Mouse (Mus musculus) limb, embryonic 11.5 days (tissue): ENCODE data around the gene Slc26a11. TPM values are rescaled to one million over a fixed set of nuclear protein-coding genes. Genes with fewer than 3 reads are reported as not detected.

Source experiments
- ATAC-seq: fragments of 200-750 bp; cut with Nextera tagmentation; 2 replicates; pipeline ENCODE4 v1.8.0; 2017; ENCODE audit warnings: low read depth; ENCODE audit not compliant: insufficient number of reproducible peaks, low FRiP score, low TSS enrichment
- DNase-seq: peaks from one replicate; pipeline ENCODE4 v3.0.0-alpha.2; 2015; ENCODE audit warnings: low spot score
- H3K27ac ChIP-seq: fragments of 300-500 bp; sonication (generic); replicated peaks from 2 replicates; pipeline ENCODE4 v1.5.1; 2014; ENCODE audit warnings: low read depth, mild to moderate bottlenecking, low read length
- H3K27me3 ChIP-seq: fragments of 300-500 bp; sonication (generic); 2 replicates; pipeline ENCODE4 v1.6.1; 2014; ENCODE audit warnings: mild to moderate bottlenecking, low read length, mixed read lengths; ENCODE audit not compliant: control insufficient read depth, insufficient read depth
- H3K36me3 ChIP-seq: fragments of 300-500 bp; sonication (generic); 2 replicates; pipeline ENCODE4 v1.6.1; 2014; ENCODE audit warnings: mild to moderate bottlenecking, low read length, moderate library complexity, mixed read lengths; ENCODE audit not compliant: control insufficient read depth, insufficient read depth
- H3K4me1 ChIP-seq: fragments of 300-500 bp; sonication (generic); 2 replicates; pipeline ENCODE4 v1.6.1; 2014; ENCODE audit warnings: low read length, mixed read lengths; ENCODE audit not compliant: control insufficient read depth, insufficient read depth
- H3K4me2 ChIP-seq: fragments of 300-500 bp; sonication (generic); 2 replicates; pipeline ENCODE4 v1.6.1; 2014; ENCODE audit warnings: low read depth, mild to moderate bottlenecking, moderate library complexity; ENCODE audit not compliant: severe bottlenecking
- H3K4me3 ChIP-seq: fragments of 300-500 bp; sonication (generic); 2 replicates; pipeline ENCODE4 v1.5.1; 2014; ENCODE audit warnings: low read depth, low read length
- H3K9ac ChIP-seq: fragments of 300-500 bp; sonication (generic); 2 replicates; pipeline ENCODE4 v1.6.1; 2014; ENCODE audit warnings: mild to moderate bottlenecking, low read length
- H3K9me3 ChIP-seq: fragments of 300-500 bp; sonication (generic); 2 replicates; pipeline ENCODE4 v1.6.1; 2016; ENCODE audit warnings: low read length; ENCODE audit not compliant: control insufficient read depth
- WGBS: fragments of 180-500 bp; shearing (Covaris S2); extraction: QIAGEN DNeasy Blood & Tissue Kit; methylation state at CpG from one replicate; pipeline ENCODE4 v1.1.7; 2014; 5-methylcytosine and 5-hydroxymethylcytosine counted together
- polyA plus RNA-seq: library from polyadenylated mRNA; unstranded; fragments of >200 nt; fragmentation: Nextera tagmentation; extraction: Ambion mirVana; gene quantifications from 2 replicates; pipeline ENCODE4 v1.2.1, GENCODE M21; 2014

The Slc26a11 gene
- polyA plus RNA-seq: 7.3 and 7.4 TPM in 2 replicates

GRCm38 (mm10) chr11:119355443-119356385 lies at the start of gene Slc26a11, which contains the start of gene Sgsh:
Slc26a11 (plus strand) TSS chr11:119355557.
Sgsh (minus strand) TSS chr11:119355536.
- Histone ChIP-seq H3K9ac (peak within 1 kb of the TSS; percentile 74), H3K4me2 (peak within 1 kb of the TSS; percentile 85), H3K4me3 (peak within 1 kb of the TSS; percentile 61), H3K27ac (no peak within 1 kb of the TSS), H3K36me3 (no peaks in the 10 kb centered on the region), H3K9me3 (no peaks in the 10 kb centered on the region), H3K27me3 (no peaks in the 10 kb centered on the region), H3K4me1 (peaks cover 10% of the 10 kb centered on the region)
- peak; percentile 90 for DNase-seq
- ATAC-seq: peak; percentile 80
- under 1% methylated on average over 40 of the region's 40 CpGs for WGBS

DNA sequence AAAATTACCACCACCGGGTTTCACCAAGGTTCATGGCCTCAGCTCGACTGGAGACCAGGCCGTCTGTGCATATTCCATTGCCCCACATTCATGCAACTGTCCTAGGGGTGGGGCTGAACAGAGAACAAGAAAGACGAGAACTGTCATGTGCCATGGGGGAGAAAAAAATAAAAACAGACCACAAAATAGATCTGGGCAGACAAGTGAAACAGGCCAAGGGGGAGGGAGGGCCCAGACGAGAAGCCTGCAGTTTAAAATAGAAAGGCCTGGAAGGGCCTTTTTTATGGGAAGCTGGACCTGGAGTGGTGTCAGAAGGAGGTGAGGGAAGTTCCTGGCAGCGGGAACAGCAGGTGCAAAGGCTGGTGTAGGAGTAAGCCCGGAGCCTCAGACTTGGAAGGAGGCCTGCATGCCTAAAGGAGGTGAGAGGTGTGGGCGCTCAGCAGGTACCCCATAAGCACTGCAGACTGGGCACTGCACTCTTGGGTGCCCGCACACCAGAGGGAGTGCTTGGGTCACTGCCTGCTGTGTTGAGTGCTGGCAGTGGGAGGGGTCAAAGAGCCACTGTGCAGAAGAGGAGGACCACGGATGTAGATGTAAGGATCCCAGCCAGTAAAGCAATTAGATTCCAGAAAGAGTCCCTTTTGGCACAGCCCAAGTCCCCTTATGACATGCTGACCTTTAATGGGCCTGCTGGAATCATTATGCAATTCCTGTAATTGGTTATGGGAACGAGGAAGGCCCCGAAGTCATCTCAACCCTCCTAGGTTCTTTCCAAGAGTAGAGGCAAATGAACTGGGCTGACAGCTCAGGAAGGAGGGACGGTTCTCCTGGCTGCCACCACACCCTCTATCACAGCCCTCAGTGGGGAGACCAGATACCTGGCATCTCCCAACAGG lies 48.3 kb upstream of the Slc26a11 start:
- Histone ChIP-seq H3K4me2 (no peak overlapping the region), H3K27ac (no peak overlapping the region), H3K27me3 (peaks cover 2% of the 10 kb centered on the region; the same call in 1 of the 2 replicates), H3K36me3 (no peaks in the 10 kb centered on the region), H3K9me3 (no peaks in the 10 kb centered on the region), H3K9ac (no peak overlapping the region), H3K4me1 (peaks cover 7% of the 10 kb centered on the region), H3K4me3 (no peak overlapping the region)
- DNase-seq: no peak
- ATAC-seq: no peak
- WGBS: 64% methylated on average over 13 of the region's 13 CpGs

DNA sequence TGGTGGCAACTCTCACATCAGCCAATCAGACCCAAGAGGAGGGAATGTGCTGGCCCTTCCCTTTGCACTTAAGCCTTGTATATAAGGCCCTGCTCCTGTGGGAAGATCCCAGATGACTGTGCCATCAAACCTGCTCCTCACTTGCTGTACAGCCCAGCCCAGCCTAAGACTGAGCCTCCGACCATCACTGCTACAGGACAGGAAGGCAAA lies 47.8 kb upstream of the Slc26a11 start, which contains the start of gene Card14:
TSS of gene Card14 (plus strand) at position 111 of the 210 bp plus-strand sequence.
- Histone ChIP-seq H3K27ac (no peak within 1 kb of the TSS), H3K4me3 (no peak within 1 kb of the TSS), H3K9ac (no peak within 1 kb of the TSS), H3K4me1 (peaks cover 7% of the 10 kb centered on the region), H3K9me3 (no peaks in the 10 kb centered on the region), H3K27me3 (peaks cover 2% of the 10 kb centered on the region; the same call in 1 of the 2 replicates), H3K4me2 (peak within 1 kb of the TSS; percentile 0; the same call in 1 of the 2 replicates), H3K36me3 (no peaks in the 10 kb centered on the region)
- WGBS: 38% methylated on average over 1 of the region's 1 CpGs
- no peak for ATAC-seq
- no peak for DNase-seq

DNA sequence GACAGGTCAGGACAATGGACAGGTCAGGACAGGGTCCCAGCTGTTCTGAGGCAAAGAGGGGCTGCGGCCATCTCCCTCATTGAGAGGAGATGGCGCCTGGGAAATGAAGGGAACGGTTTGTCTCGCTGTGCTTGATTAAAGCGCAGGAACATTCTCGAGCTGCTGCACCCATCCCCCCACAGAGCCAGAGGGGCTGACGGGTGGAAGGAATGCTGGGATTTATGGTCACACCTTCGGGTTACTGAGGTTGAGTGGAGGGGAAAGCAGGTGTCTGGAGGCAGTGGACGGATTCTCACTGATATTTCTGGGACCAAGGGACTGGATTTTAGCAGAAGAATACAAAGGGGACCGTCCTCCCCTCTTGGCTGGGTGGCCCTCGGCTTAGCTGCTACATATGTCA lies 47.4 kb upstream of the Slc26a11 start:
- Histone ChIP-seq H3K9me3 (no peaks in the 10 kb centered on the region), H3K4me1 (peaks cover 7% of the 10 kb centered on the region), H3K27ac (no peak overlapping the region), H3K4me3 (no peak overlapping the region), H3K4me2 (peak overlapping the region; percentile 0; the same call in 1 of the 2 replicates), H3K27me3 (peaks cover 2% of the 10 kb centered on the region; the same call in 1 of the 2 replicates), H3K9ac (no peak overlapping the region), H3K36me3 (no peaks in the 10 kb centered on the region)
- peak; percentile 58 for DNase-seq
- no peak for ATAC-seq
- 13% methylated on average over 11 of the region's 11 CpGs for WGBS

DNA sequence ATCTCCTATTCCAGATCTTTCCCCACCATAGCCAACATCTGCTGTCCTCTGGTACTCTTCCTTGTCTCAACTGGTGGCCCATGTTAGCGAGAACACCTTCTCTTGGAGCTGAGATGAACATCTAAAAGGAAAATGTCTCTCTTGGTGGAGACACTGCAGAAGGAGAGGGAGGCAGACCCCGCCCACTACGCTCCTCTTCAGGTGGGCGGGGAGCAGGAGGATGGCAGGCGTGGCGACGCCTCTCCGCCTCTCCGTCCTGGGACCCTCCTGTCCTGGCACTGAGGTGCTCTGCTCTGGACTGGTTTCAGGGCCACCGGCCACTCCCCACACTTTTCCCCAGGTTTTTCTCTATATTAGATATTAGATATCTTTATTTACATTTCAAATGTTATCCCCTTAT lies 44.7 kb upstream of the Slc26a11 start:
- Histone ChIP-seq H3K9ac (no peak overlapping the region), H3K36me3 (no peaks in the 10 kb centered on the region), H3K9me3 (no peaks in the 10 kb centered on the region), H3K4me3 (no peak overlapping the region), H3K4me2 (no peak overlapping the region), H3K27me3 (no peaks in the 10 kb centered on the region), H3K27ac (no peak overlapping the region), H3K4me1 (peaks cover 7% of the 10 kb centered on the region)
- 11% methylated on average over 10 of the region's 10 CpGs for WGBS
- no peak for DNase-seq
- no peak for ATAC-seq

DNA sequence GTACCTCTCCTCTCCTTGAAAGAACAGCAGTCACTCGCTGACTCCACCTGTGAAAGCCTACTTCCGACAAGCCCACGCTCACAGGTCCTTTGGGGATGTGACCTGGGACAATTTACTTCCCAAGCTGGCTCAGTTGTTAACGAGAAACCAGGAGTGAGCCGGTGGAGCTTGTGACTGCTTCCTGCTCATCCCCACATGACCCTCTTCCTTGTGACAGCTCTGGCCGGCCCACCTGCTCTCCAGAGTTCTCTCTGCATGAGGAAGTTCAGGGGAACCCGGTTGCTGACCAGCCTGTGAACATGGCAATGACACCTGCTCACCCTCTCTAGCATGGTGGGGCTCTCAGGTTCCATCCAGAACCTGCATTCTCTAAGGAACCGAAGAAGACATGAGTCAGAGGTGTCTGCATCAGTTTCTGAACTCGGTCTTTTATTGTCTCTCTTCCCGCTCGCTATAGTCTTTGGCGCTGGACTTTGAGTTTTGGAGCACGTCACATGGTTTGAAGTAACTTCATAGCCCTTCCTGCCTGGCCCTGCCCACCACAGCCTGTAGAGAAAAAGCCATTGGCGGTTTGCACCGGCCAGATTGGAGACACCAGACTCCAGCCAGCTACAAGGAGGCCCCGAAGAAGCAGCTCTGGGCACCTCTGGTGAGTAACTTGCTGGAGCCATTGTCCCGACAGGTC lies 41.0 kb upstream of the Slc26a11 start:
- ATAC-seq: no peak
- no peaks in the 10 kb centered on the region for H3K4me1 ChIP-seq

GRCm38 (mm10) chr11:119316720-119317119 lies 38.6 kb upstream of the Slc26a11 start:
- DNase-seq: no peak
- no peak for ATAC-seq
- Histone ChIP-seq H3K9me3 (no peaks in the 10 kb centered on the region), H3K9ac (no peak overlapping the region), H3K4me2 (no peak overlapping the region), H3K36me3 (no peaks in the 10 kb centered on the region), H3K4me3 (no peak overlapping the region), H3K4me1 (no peaks in the 10 kb centered on the region), H3K27ac (no peak overlapping the region), H3K27me3 (no peaks in the 10 kb centered on the region)
- WGBS: 77% methylated on average over 4 of the region's 4 CpGs

More for the DNA sequence above, 41.0 kb upstream of the Slc26a11 start:
- no peak overlapping the region for H3K4me2 ChIP-seq
- H3K9ac ChIP-seq: no peak overlapping the region
- WGBS: 79% methylated on average over 17 of the region's 17 CpGs
- no peak overlapping the region for H3K4me3 ChIP-seq
- no peaks in the 10 kb centered on the region for H3K36me3 ChIP-seq
- no peak overlapping the region for H3K27ac ChIP-seq
- DNase-seq: no peak
- H3K27me3 ChIP-seq: no peaks in the 10 kb centered on the region
- H3K9me3 ChIP-seq: no peaks in the 10 kb centered on the region

DNA sequence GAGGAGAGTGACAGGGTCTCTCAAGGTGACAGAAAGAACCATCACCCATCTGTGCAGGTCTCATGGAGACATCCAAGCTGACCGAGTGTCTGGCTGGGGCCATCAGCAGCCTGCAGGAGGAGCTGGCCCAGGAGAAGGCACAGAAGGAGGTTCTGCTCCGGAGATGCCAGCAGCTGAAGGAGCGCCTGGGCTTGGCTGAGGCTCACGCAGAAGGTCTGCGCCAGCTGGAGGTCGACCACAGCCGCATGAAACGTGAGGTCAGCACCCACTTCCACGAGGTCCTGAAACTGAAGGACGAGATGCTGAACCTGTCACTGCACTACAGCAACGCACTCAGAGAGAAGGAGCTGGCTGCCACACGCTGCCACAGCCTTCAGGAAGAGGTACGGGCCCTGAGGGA lies 32.8 kb upstream of the Slc26a11 start:
- Histone ChIP-seq H3K4me3 (no peak overlapping the region), H3K27me3 (no peaks in the 10 kb centered on the region), H3K36me3 (no peaks in the 10 kb centered on the region), H3K4me1 (no peaks in the 10 kb centered on the region), H3K27ac (no peak overlapping the region), H3K9ac (no peak overlapping the region), H3K9me3 (no peaks in the 10 kb centered on the region), H3K4me2 (no peak overlapping the region)
- 80% methylated on average over 13 of the region's 13 CpGs for WGBS
- DNase-seq (no peak), ATAC-seq (no peak)
